Mouse (Mus musculus) induced T-regulatory cell, adult 2 months (primary cell): ENCODE measurements around the gene Zswim1.

Experiments
- DNase-seq: peaks from one replicate; pipeline ENCODE4 v3.0.0-alpha.2; 2012; ENCODE audit warnings: low read depth

The Zswim1 gene

GRCm38 (mm10) chr2:164822636-164823165 lies at the start of gene Zswim1:
Gene Zswim1, plus strand, starts transcription at chr2:164822686.
- DNase-seq, result peak; percentile 99

- DNase-seq, result no peak
Observed at GRCm38 (mm10) chr2:164773229-164773988, 49.1 kb upstream of the Zswim1 start.

GRCm38 (mm10) chr2:164773989-164774364 lies 48.5 kb upstream of the Zswim1 start:
- DNase-seq, result no peak

GRCm38 (mm10) chr2:164776130-164776529 lies 46.4 kb upstream of the Zswim1 start:
- DNase-seq, result no peak

GRCm38 (mm10) chr2:164776801-164777200 lies 45.7 kb upstream of the Zswim1 start:
- DNase-seq, result no peak

GRCm38 (mm10) chr2:164777246-164778014 lies 45.1 kb upstream of the Zswim1 start:
- DNase-seq, result no peak

GRCm38 (mm10) chr2:164778015-164778287 lies 44.5 kb upstream of the Zswim1 start:
- no peak for DNase-seq

- no peak for DNase-seq
Observed at GRCm38 (mm10) chr2:164778809-164779208, 43.7 kb upstream of the Zswim1 start.

GRCm38 (mm10) chr2:164779481-164780086 lies 42.9 kb upstream of the Zswim1 start, which contains the start of gene Tnnc2:
Gene Tnnc2, minus strand, starts transcription at chr2:164779967.
- no peak for DNase-seq

- DNase-seq, result no peak
Observed at GRCm38 (mm10) chr2:164781876-164782275, 40.6 kb upstream of the Zswim1 start.

- peak; percentile 71 for DNase-seq
Observed at GRCm38 (mm10) chr2:164783926-164784581, 38.4 kb upstream of the Zswim1 start.

GRCm38 (mm10) chr2:164784869-164785420 lies 37.5 kb upstream of the Zswim1 start:
- DNase-seq, result no peak

GRCm38 (mm10) chr2:164785481-164786387 lies 36.8 kb upstream of the Zswim1 start, which contains the start of gene Snx21:
Gene Snx21, plus strand, starts transcription at chr2:164785823.
- peak; percentile 85 for DNase-seq

GRCm38 (mm10) chr2:164786388-164786885 lies 36.0 kb upstream of the Zswim1 start:
- DNase-seq, result no peak

GRCm38 (mm10) chr2:164787032-164787431 lies 35.5 kb upstream of the Zswim1 start:
- DNase-seq, result no peak

- DNase-seq, result no peak
Observed at GRCm38 (mm10) chr2:164787779-164788178, 34.7 kb upstream of the Zswim1 start.

GRCm38 (mm10) chr2:164788411-164788810 lies 34.1 kb upstream of the Zswim1 start:
- no peak for DNase-seq

- no peak for DNase-seq
Observed at GRCm38 (mm10) chr2:164790451-164790850, 32.0 kb upstream of the Zswim1 start.

- no peak for DNase-seq
Observed at GRCm38 (mm10) chr2:164791841-164792261, 30.6 kb upstream of the Zswim1 start.

- no peak for DNase-seq
Observed at GRCm38 (mm10) chr2:164792400-164793190, 29.9 kb upstream of the Zswim1 start.
